Mouse (Mus musculus) NIH3T3 (cell line): ENCODE results near the gene Cacng5.

ENCODE experiments used
- DNase-seq: peaks from one replicate; pipeline ENCODE4 v3.0.0-alpha.2; 2012; ENCODE audit warnings: low read depth

Cacng5 gene

DNA sequence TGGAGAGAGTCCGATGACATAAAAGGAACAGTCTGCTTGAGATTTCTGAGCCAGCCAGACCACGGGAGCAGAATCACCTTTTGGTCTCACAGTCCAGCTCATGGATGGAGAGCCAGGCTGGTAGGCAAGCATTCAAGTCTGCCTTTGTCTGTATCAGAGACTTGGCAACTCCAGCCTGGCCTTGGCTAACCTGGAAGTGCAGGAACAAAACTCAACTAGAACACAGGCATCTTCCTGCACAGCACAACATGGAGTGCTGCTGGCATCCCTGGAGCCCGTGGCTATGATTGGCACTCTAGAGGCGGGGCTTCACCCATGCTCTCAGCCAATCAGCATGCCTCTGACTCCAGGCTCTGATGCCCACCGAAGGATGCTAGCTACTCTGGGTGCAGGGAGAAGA, 38.0 kb downstream of the Cacng5 start:
- DNase-seq = no peak

DNA sequence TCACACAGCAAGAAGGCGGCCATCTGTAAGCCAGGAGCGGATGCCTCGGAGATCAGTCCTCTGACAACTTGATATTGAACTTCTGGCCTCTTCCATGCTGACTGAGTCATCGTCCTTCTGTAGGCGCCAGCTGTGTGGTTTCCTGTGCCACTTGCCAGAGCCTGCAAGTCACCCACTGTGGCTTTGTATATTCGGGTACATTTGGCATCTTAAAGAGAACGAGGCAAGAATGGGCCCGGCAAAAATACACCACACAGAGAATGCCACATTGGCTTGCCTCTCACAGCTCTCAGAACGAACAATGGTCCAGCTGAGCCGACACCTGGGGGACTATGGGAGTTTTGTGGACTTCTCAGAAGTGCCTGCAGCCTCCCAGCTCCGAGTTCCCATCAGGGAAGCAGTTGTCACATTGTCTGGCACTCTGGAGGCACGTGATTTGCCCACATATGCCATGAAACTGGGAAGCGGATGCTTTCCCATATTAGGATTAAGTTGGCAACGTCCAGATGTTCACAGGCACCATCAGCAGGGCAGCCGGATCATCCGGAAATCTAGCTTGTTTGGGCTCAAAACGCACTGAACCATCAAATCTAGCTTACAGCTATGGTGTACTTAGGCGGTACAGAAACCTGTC, 38.9 kb downstream of the Cacng5 start:
- DNase-seq = no peak

DNA sequence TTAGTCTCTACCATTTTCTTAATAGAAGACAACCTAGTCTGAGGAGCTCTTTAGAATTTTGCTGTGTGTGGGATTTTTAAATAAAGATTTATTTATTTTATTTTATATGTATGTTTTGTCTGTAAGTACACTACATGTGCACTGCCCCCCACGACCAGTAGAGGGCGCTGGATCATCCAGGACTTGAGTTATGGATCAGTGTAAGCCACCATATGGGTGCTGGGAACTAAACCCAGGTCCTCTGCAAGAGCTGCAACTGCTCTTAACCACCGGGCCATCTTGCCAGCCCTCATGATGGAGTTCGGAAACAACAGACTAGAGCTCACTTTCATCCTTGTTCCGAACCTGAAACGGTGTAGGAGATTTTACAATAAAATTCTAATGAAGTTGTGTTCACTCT, 42.1 kb downstream of the Cacng5 start:
- DNase-seq = no peak

DNA sequence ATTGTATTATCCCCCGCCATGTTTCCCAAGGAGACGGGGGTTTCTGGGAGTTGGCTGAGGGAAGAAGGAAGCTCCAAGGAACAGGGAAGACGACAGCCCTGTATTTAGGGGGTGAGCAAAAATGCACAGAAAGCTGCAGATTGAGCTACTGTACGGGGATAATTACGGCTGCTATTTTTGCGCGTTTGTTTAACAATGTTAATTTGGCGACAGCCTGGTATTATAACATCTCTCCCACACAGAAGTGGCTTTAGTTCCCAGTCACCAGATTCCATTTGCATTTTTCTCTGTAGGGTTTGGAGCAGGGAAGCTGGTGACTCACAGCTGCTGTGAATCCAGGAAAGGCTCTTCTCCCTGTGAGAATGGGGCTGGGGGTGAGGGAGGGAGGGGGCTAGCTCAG, 47.3 kb downstream of the Cacng5 start:
- no peak for DNase-seq

DNA sequence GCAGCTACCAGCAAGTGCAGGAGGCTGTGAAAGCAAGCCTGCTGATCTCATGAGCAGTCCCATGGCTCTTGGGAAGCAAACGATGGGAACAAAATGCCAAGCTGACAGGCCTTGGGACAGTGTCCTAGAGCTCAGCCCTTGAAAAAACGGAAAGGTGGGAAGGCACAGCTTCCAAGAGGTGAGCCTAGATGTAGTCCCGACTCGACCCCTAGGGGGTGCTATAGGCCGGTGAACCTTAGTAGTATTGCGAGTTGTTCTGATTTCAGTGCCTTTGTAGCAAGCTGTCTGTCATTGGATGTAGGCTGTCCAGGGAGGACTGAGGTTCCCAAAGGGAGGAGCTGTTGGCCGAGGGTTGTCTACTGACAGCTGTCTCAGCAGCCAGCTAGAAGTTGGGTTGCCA, 49.7 kb downstream of the Cacng5 start:
- DNase-seq = peak; percentile 78

DNA sequence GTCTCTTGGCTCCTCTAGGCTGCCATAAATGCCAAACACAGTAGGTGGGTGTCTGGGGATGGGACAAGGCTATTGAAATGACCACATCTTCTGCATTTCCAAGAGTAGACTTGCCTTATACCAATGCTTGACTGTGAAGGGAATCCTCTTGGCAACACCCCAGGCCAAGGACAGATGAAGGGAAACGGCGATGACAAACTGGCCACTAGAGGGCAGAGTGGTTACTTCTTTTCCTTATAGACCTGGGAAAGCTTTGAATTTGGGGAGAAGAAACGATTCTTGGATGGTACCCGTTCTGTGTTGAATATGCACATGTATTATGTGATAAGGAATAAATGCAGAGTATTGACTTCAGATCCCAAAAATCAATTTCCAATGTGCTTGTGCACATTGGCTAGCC, 50.8 kb downstream of the Cacng5 start:
- peak; percentile 90 for DNase-seq

DNA sequence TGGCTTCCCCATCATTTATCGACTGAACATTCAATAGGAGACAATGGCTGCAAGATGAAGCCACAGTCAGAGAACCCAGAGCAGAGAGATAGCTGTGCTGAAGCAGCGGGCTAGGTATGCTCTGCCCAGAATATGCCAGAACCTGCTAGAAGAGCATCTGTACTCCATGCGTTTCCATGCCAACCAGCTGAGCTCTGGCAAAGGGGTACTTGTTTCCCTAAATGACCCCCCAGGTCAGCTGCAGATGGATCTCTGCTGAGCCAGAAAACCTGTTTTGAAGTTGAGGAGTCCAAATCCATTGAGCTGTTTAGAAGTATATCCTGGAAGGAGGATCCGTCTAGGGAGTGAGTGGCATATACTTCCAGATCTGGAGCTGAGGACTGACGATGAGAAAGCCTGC, 53.1 kb downstream of the Cacng5 start:
- DNase-seq = no peak

DNA sequence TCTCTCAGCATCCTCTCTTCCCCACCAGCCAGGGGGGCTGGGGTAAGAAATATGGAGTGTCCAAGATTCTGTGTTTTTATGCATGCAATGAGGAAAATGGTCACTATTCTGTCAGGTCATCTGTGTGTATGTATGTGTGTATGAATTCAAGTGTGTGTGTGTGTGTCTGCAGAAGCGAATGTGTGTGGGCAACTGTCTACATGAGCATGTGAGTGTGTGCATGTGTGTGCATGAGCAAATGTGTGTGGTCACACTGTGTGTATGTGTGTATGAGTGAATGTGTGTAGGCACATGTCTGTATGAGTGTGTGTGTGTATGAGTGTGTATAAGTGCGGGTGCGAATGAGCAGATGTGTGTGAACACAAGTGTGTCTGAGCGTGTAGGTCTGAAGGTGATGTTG, 55.0 kb downstream of the Cacng5 start:
- DNase-seq = no peak

DNA sequence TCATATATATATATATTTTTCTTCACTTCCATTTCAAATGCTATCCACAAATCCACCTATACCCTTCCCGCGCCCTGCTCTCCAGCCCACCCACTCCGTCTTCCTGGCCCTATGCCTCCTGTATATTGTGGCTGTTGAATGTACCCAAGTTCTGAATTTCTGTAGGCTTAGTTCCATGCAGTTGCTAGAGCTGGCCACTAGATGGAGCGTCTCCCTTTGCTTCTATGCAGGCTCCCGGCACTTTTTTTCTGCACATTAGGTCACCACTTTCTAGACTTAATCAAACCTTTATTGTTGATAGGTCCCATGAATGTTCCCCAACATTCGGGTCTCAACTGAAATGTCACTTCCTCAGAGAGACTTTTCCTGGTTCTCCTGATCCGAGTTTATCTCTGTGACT, 55.6 kb downstream of the Cacng5 start:
- peak; percentile 83 for DNase-seq

DNA sequence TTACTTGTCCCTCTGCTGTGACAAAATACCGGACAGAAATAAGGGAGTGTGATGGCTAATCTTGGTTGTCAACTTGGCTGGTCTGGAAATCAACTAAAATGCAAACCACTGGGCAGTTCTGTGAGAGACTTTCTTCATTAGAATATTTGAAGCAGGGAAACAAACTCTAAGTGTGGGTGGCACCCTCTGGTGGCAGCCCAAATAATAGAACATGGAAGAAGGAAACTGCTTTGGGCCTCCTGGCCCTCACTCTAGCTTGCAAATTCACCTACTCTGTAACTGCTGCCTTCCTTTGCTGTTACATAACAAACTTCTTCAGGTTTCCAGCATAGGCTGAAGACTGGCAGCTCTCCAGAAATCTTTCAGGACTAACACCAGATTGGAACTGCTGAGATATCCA, 61.8 kb downstream of the Cacng5 start:
- DNase-seq = peak; percentile 77

DNA sequence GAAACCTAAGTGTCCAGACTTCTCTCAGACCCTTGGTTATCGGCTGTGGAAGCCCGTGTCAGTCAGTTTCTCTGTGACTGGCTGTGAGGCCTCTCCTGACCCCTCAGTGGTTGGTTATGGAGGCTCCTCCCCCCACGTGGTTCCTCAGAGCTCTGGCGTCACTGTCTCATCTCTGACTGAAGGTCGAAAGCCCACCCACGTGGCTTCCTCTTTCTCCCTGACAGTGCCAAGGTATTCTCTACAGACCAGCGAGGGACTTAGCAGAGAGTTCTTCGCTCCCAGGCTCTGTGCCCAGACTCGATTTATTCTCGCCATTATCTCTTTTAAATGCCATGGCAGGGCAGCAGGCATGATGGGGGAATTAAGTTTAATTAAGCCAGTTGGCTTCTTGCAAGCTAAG, 65.2 kb downstream of the Cacng5 start:
- no peak for DNase-seq

DNA sequence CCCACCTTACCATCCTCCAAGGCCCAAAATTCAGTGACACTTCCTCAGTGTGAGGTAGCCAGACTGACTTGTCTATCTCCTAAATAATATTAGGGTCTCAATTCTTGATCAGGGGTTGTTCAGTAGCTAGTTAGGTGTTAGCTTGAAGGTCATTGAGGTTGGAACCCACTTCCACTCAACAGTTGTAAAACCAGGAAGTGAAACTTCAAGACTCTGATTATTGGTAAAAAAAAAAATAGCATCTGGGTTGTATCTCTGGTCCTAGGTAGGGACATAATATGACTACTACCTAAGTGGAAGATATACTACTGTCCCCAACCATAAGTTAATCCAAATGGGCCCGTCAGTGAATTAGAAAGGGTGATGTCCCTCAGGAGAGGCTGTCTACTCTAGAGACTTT, 70.7 kb downstream of the Cacng5 start:
- no peak for DNase-seq

DNA sequence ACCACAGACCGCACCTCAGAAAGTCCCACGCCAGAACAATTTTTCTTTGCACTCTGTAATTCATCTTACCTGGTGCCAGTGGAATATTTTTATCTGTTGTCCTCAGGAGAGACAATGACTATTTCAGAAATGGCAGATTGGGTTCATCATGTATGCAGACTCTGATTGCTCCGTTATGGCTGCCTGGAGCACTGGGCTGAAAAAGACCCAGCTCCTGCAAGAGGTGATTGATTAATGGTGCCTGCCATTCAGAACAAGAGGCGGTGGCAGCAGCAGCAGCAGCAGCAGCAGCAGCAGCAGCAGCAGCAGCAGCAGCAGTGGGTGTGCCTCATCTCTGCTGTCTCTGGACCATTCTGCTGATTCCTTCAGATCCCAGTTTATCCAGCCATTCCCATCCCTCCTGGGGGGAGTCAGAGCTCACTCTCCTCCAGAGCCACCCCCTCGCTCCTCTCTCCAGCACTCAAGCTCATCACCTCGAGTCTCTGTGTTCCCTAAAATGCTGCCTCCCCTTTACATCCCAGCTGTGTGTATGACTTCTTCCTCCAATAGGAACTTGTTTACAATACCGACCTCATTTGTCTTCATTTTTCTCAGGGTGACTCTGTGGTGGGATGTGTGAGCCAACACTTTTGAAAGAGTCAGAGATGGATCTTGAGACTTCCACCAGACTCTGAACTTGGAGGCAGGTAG, 81.4 kb downstream of the Cacng5 start:
- DNase-seq = no peak
